Mouse (Mus musculus): ENCODE measurements around the gene Phf23.

GRCm38 (mm10) chr11:69982877-69983276 lies 12.7 kb upstream of the Phf23 start:
- TF ChIP-seq POLR2A (IDR thresholded peaks at IDR 0.05; ENCODE audit: low read depth, low read length) = no peak
- TF ChIP-seq CTCF (IDR thresholded peaks at IDR 0.05; ENCODE audit: extremely low read depth, insufficient read depth, insufficient read length, insufficient replicate concordance) = no peak
